In genomic region chr9:88335839-88336238, GRCm38 (mm10) we compare ENCODE assay signal across 20 mouse cellular contexts. TPM values are rescaled to one million over a fixed set of nuclear protein-coding genes. Genes with fewer than 3 reads are reported as not detected.
A peak's percentile ranks its signal among the peaks of the same experiment; 100 is the strongest.
DNase-seq lines count a peak whose midpoint lies in the region; ATAC-seq lines count a peak whose summit lies in the region.
"Had no signal": no experiment of that assay in that cellular context is flagged by ENCODE, and none has a peak within 500 bp of the region (broad histone marks: within the 10 kb centered on the region; RNA-seq: fewer than 3 reads in every experiment).

No protein-coding gene starts in this region.

- peak; percentile 96 for ATAC-seq in frontal cortex, adult (ENCODE audit: low TSS enrichment)
- ATAC-seq in erythroid progenitor cell, adult 5-6 weeks (replicated peaks; ENCODE audit: low FRiP score, poor library complexity, severe bottlenecking) = no peak
- ATAC-seq: activated CD4-positive, CD25-positive, alpha-beta regulatory T cell, adult 4 months; forebrain, embryonic 13.5 days; forebrain, embryonic 15.5 days; forebrain, postnatal 0 days had no signal

- no peak for DNase-seq in frontal cortex, adult 2 months (ENCODE audit: extremely low spot score in 1 of 2, low spot score in 1 of 2)
- DNase-seq in 3T3-L1 (ENCODE audit: low read depth, low spot score) (peak; percentile 28), NIH3T3 (ENCODE audit: low read depth) (peak; percentile 6)
- peak; percentile 48 for DNase-seq in brain, adult 2 months (ENCODE audit: low read depth, low spot score)
- DNase-seq in gastrocnemius, postnatal 25 days = no peak
- DNase-seq in embryo, embryonic 11 days = no peak
- DNase-seq: adrenal gland, postnatal 10 days; adrenal gland, postnatal 25 days; cerebellum, adult 11-12 months; cerebellum, adult 2 months; cerebellum, adult 9-10 months; cerebellum, postnatal 10 days; cerebellum, postnatal 25 days; forebrain, postnatal 0 days had no signal

RNA-seq across cellular contexts. Expression of gene Nt5e, which starts 8.8 kb away (rescaled TPM):
- 7.5 and 8.5 TPM in 2 replicates for polyA plus RNA-seq in frontal cortex, adult 2 months (2012; rRNA removed)
- 3.6 TPM in 1 of 2 replicates, not detected in the other for total RNA-seq in erythroid progenitor cell, adult 5-6 weeks (2015; ENCODE audit: low replicate concordance)
- total RNA-seq in erythroid progenitor cell, adult 5-6 weeks (2017; ENCODE audit: low replicate concordance) = 0.90 TPM in 1 of 2 replicates, not detected in the other
- total RNA-seq in gastrocnemius, postnatal 25 days (2021) = 1 to 10 TPM; 2.3 to 3.2 TPM
- polyA plus RNA-seq: erythroblast, embryonic 14.5 days had no signal

Comparison
In these comparisons a context has a peak if more than half of its experiments do, and no peak if none do; other contexts are left out.
1. DNase-seq: peak in 3T3-L1 (single experiment), NIH3T3 (single experiment) and brain, adult 2 months (single experiment); none in frontal cortex, adult 2 months (0 of 2), gastrocnemius, postnatal 25 days (single experiment) and embryo, embryonic 11 days (single experiment).